Mouse (Mus musculus) embryonic stem cell, embryonic (primary cell): ENCODE measurements around the gene Ptafr.

ENCODE experiments used
- CTCF ChIA-PET, 4 experiments: fragments of 300-600 bp in 2 of 4; fragments of 350-600 bp in 2 of 4; sonication (Branson Sonifier 250); formaldehyde crosslinking; loops; one replicate each; lab custom pipeline; 2022; ENCODE audit warnings: inconsistent platforms in 2 of 4; lab: Charles Lee
- POLR2A ChIA-PET, 4 experiments: fragments of 300-600 bp in 2 of 4; fragments of 350-600 bp in 2 of 4; sonication (Branson Sonifier 250); formaldehyde crosslinking; loops; one replicate each; lab custom pipeline; 2022; ENCODE audit warnings: antibody characterized with exemption in 4 of 4, inconsistent platforms in 1 of 4; lab: Charles Lee

Gene Ptafr

GRCm38 (mm10) chr4:132563965-132564364 lies at the start of gene Ptafr:
Gene Ptafr (plus strand): TSS chr4:132564067.
- ChIA-PET CTCF (interaction anchor here in 2 of 4 experiments (0.5 to 1.4 kb wide), 7 partner anchors 35 to 493 kb away, joined by 3 to 6 read pairs (median 4); no protein-coding TSS in a partner anchor), POLR2A (interaction anchor here in 3 of 4 experiments (0.6 to 3.0 kb wide), 19 partner anchors 9 to 816 kb away, joined by 3 to 11 read pairs (median 3); partner anchors contain the start of genes Fam76a (in 1 of the 3) and Rpa2 (in 1 of the 3))

- ChIA-PET CTCF (interaction anchor here (0.5 to 4.0 kb wide), 50 partner anchors 9 to 838 kb away, joined by 3 to 43 read pairs (median 5); partner anchors contain the start of genes Med18 (in 3 of the 4), Eya3 (in 1 of the 4), Rcc1 (in 1 of the 4) and Trnau1ap (in 1 of the 4)), POLR2A (interaction anchor here (0.6 to 35.1 kb wide), 163 partner anchors 1 to 1994 kb away, joined by 3 to 1071 read pairs (median 6); partner anchors contain the start of genes Atpif1 (in 4 of the 4), Dnajc8 (in 3 of the 4), Rab42 (in 3 of the 4) and Taf12 (in 3 of the 4))
These were observed 49.2 kb upstream of the Ptafr start for GRCm38 (mm10) chr4:132514555-132515135.

- ChIA-PET POLR2A (interaction anchor here (0.6 to 35.1 kb wide), 135 partner anchors 2 to 1995 kb away, joined by 3 to 1071 read pairs (median 6); partner anchors contain the start of genes Atpif1 (in 4 of the 4), Dnajc8 (in 3 of the 4), Med18 (in 2 of the 4) and Rab42 (in 2 of the 4)), CTCF (interaction anchor here (0.5 to 4.0 kb wide), 44 partner anchors 9 to 707 kb away, joined by 3 to 43 read pairs (median 5); partner anchors contain the start of genes Med18 (in 2 of the 4), Atpif1 (in 1 of the 4), Eya3 (in 1 of the 4) and Rcc1 (in 1 of the 4))
These were observed 48.3 kb upstream of the Ptafr start for GRCm38 (mm10) chr4:132515369-132516155.

- ChIA-PET POLR2A (interaction anchor here in 3 of 4 experiments (0.6 to 35.1 kb wide), 21 partner anchors 5 to 472 kb away, joined by 3 to 1071 read pairs (median 5); partner anchors contain the start of genes Atpif1 (in 2 of the 3), Dnajc8 (in 2 of the 3), Ppp1r8 (in 1 of the 3) and Rcc1 (in 1 of the 3)), CTCF (interaction anchor here in 2 of 4 experiments (0.6 kb wide), 2 partner anchors 257 to 324 kb away, joined by 3 to 13 read pairs; partner anchors contain the start of gene Gmeb1 (in 1 of the 2))
These were observed 45.8 kb upstream of the Ptafr start for GRCm38 (mm10) chr4:132518066-132518465.

GRCm38 (mm10) chr4:132519188-132519587 lies 44.7 kb upstream of the Ptafr start:
- ChIA-PET CTCF (no interaction called here), POLR2A (interaction anchor here in 3 of 4 experiments (0.6 to 35.1 kb wide), 9 partner anchors 6 to 249 kb away, joined by 3 to 1071 read pairs (median 121); partner anchors contain the start of genes Atpif1 (in 2 of the 3), Dnajc8 (in 2 of the 3), Rcc1 (in 1 of the 3) and Rpa2 (in 1 of the 3))

- ChIA-PET CTCF (interaction anchor here in 3 of 4 experiments (0.6 to 3.8 kb wide), 4 partner anchors 10 to 339 kb away, joined by 3 to 22 read pairs (median 14); no protein-coding TSS in a partner anchor), POLR2A (interaction anchor here (0.5 to 32.1 kb wide), 29 partner anchors 9 to 396 kb away, joined by 3 to 1071 read pairs (median 4); partner anchors contain the start of genes Atpif1 (in 2 of the 4), Dnajc8 (in 2 of the 4), Sesn2 (in 2 of the 4) and Ppp1r8 (in 1 of the 4))
These were observed 39.5 kb upstream of the Ptafr start for GRCm38 (mm10) chr4:132524321-132524741.

- ChIA-PET POLR2A (interaction anchor here (0.5 to 32.1 kb wide), 29 partner anchors 8 to 396 kb away, joined by 3 to 1071 read pairs (median 4); partner anchors contain the start of genes Atpif1 (in 2 of the 4), Dnajc8 (in 2 of the 4), Sesn2 (in 2 of the 4) and Med18 (in 1 of the 4)), CTCF (interaction anchor here in 3 of 4 experiments (0.6 to 3.8 kb wide), 6 partner anchors 10 to 461 kb away, joined by 3 to 22 read pairs (median 5); no protein-coding TSS in a partner anchor)
These were observed 39.1 kb upstream of the Ptafr start for GRCm38 (mm10) chr4:132524808-132525207.

- CTCF ChIA-PET, result interaction anchor here (0.5 to 3.8 kb wide), 34 partner anchors 8 to 1944 kb away, joined by 3 to 43 read pairs (median 3); partner anchors contain the start of genes Dnajc8 (in 2 of the 4), Med18 (in 1 of the 4), Sesn2 (in 1 of the 4) and Taf12 (in 1 of the 4)
- POLR2A ChIA-PET, result interaction anchor here in 3 of 4 experiments (0.6 to 32.1 kb wide), 48 partner anchors 9 to 1846 kb away, joined by 3 to 1071 read pairs (median 4); partner anchors contain the start of genes Sesn2 (in 3 of the 3), Med18 (in 2 of the 3), Ppp1r8 (in 2 of the 3) and Dnajc8 (in 1 of the 3)
These were observed 37.2 kb upstream of the Ptafr start for GRCm38 (mm10) chr4:132526678-132527077.

- CTCF ChIA-PET, result interaction anchor here in 3 of 4 experiments (0.5 to 3.8 kb wide), 4 partner anchors 13 to 90 kb away, joined by 3 to 43 read pairs (median 12); no protein-coding TSS in a partner anchor
- POLR2A ChIA-PET, result interaction anchor here in 2 of 4 experiments (0.6 to 32.1 kb wide), 15 partner anchors 10 to 334 kb away, joined by 3 to 1071 read pairs (median 7); partner anchors contain the start of gene Sesn2 (in 2 of the 2)
These were observed 35.8 kb upstream of the Ptafr start for GRCm38 (mm10) chr4:132527917-132528522.

- CTCF ChIA-PET, result no interaction called here
- POLR2A ChIA-PET, result interaction anchor here in 2 of 4 experiments (0.8 to 32.1 kb wide), 9 partner anchors 12 to 227 kb away, joined by 3 to 1071 read pairs (median 19); partner anchors contain the start of genes Sesn2 (in 2 of the 2), Rab42 (in 1 of the 2) and Rcc1 (in 1 of the 2)
These were observed 34.5 kb upstream of the Ptafr start for GRCm38 (mm10) chr4:132529344-132529743.

- ChIA-PET CTCF (interaction anchor here in 1 of 4 experiments (0.7 kb wide), 1 partner anchor 188 kb away, joined by 10 read pairs; no protein-coding TSS in a partner anchor), POLR2A (interaction anchor here in 3 of 4 experiments (0.6 to 9.8 kb wide), 15 partner anchors 11 to 256 kb away, joined by 3 to 180 read pairs (median 5); partner anchors contain the start of genes Sesn2 (in 2 of the 3), Med18 (in 1 of the 3), Rcc1 (in 1 of the 3) and Taf12 (in 1 of the 3))
These were observed 33.6 kb upstream of the Ptafr start for GRCm38 (mm10) chr4:132530033-132530804.

- ChIA-PET POLR2A (interaction anchor here (0.5 to 9.8 kb wide), 39 partner anchors 8 to 390 kb away, joined by 3 to 180 read pairs (median 5); partner anchors contain the start of genes Sesn2 (in 2 of the 4), Fam76a (in 1 of the 4), Med18 (in 1 of the 4) and Rcc1 (in 1 of the 4)), CTCF (interaction anchor here in 2 of 4 experiments (0.6 to 0.9 kb wide), 3 partner anchors 13 to 397 kb away, joined by 3 to 7 read pairs (median 3); no protein-coding TSS in a partner anchor)
These were observed 31.4 kb upstream of the Ptafr start for GRCm38 (mm10) chr4:132532496-132532895.

GRCm38 (mm10) chr4:132532981-132533916 lies 30.6 kb upstream of the Ptafr start, which contains the start of gene Atpif1:
Gene Atpif1 (minus strand): TSS chr4:132533659.
- CTCF ChIA-PET, result interaction anchor here in 3 of 4 experiments (0.6 to 1.0 kb wide), 9 partner anchors 11 to 1583 kb away, joined by 3 to 8 read pairs (median 4); no protein-coding TSS in a partner anchor
- POLR2A ChIA-PET, result interaction anchor here (0.5 to 9.8 kb wide), 57 partner anchors 8 to 1423 kb away, joined by 3 to 180 read pairs (median 4); partner anchors contain the start of genes Rcc1 (in 2 of the 4), Sesn2 (in 2 of the 4), Fam76a (in 1 of the 4) and Med18 (in 1 of the 4)
